ENCODE assay signal across 8 mouse cellular contexts in the genomic region with DNA sequence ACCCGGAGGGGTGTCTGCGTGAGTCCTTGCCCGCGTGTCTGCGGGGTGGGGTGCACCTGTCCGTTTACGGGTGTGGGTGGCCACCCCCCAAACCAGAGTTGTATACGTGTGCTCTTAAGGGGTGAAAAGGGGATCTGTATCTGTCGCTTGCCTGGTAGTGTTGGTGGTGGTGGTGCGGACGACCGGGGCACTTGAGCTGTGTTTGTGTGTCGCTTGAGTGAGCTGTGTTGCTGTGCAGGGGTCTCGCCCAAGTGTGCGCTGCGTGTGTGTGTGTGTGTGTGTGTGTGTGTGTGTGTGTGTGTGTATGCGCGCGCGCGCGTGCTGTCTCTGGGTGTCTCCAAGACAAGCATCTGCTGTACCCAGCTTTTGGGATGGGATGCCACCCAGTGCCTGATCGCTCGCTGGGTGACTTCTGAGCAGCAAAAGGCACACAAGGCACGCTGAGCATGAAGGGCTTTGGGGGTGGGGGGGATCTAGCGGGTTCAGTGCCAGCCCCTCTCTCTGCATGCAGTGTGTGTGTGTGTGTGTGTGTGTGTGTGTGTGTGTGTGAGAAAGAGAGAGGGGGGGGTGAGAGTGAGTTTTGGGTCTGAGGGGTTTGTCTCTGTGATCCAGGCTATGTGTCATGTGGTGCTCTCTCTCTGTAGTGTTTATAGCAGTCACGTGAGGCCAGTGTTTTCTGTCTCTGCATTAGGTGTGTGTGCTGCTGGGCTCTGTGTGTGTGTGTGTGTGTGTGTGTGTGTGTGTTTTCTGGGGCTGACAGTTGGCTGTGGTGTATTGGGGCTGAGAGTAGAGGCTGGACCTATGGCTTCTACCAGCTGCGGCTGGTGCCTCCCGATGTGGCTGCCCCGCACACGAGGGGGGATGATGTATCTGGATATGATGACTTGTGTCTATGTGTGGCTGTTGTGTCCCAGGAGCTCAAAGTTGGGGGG. TPM values are rescaled to one million over a fixed set of nuclear protein-coding genes. Genes with fewer than 3 reads are reported as not detected.
DNase-seq lines count a peak whose midpoint lies in the region; ATAC-seq and TF ChIP-seq lines count a peak whose summit lies in the region.

No protein-coding gene starts in this region.

- no peak for TF ChIP-seq POLR2A in bone marrow, adult 2 months (IDR thresholded peaks at IDR 0.05; ENCODE audit: borderline replicate concordance, control insufficient read depth, low read depth, low read length)
- TF ChIP-seq POLR2A in spleen, adult 2 months (IDR thresholded peaks at IDR 0.05; ENCODE audit: low read depth, low read length): no peak

- DNase-seq in frontal cortex, postnatal 10 days (ENCODE audit: low spot score in 2 of 2): peak; percentile 55 to 64
- peak; percentile 54 for DNase-seq in hindbrain, embryonic 14.5 days (ENCODE audit: low spot score)
- DNase-seq in left cerebral cortex, adult 2 months (ENCODE audit: extremely low spot score in 1 of 2, low spot score in 2 of 2): peak; percentile 50 to 54
- DNase-seq in spleen, adult 2 months (ENCODE audit: low read depth in 1 of 2, low spot score in 2 of 2): no peak

- peak overlapping the region; percentile 94 for H3K4me2 ChIP-seq in hindbrain, embryonic 14.5 days (replicated peaks)

- peaks cover 10% of the 10 kb centered on the region for H3K4me1 ChIP-seq in bone marrow, adult 2 months (ENCODE audit: control insufficient read depth, insufficient read depth, low read length)
- peaks cover 25% of the 10 kb centered on the region for H3K4me1 ChIP-seq in hindbrain, embryonic 14.5 days (replicated peaks; ENCODE audit: control insufficient read depth, insufficient read depth, low read length)
- peaks cover 35% of the 10 kb centered on the region for H3K4me1 ChIP-seq in spleen, adult 2 months (ENCODE audit: control insufficient read depth, insufficient read depth, insufficient read length)

- intact Hi-C loops in left cerebral cortex, adult 2 months (cut with DNase I): no loop called here

- H3K9me3 ChIP-seq in hindbrain, embryonic 14.5 days (ENCODE audit: control insufficient read depth, low read length): no peaks in the 10 kb centered on the region

- no peak for TF ChIP-seq CTCF in bone marrow, adult 2 months (IDR thresholded peaks at IDR 0.05; ENCODE audit: control insufficient read depth, insufficient read depth, low read length)
- no peak for TF ChIP-seq CTCF in left cerebral cortex, adult 2 months (IDR thresholded peaks at IDR 0.05)
- TF ChIP-seq CTCF in spleen, adult 2 months (IDR thresholded peaks at IDR 0.05; ENCODE audit: extremely low read depth, insufficient read depth, insufficient read length, insufficient replicate concordance): no peak

- no peak for ATAC-seq in frontal cortex, adult (ENCODE audit: low TSS enrichment)
- ATAC-seq in erythroblast, adult 5-6 weeks (replicated peaks; ENCODE audit: low FRiP score, poor library complexity, severe bottlenecking): peak; percentile 9; the same call in 1 of the 2 replicates
- peak; percentile 12; the same call in 1 of the 2 replicates for ATAC-seq in hindbrain, embryonic 14.5 days (ENCODE audit: low FRiP score)

- H3K27me3 ChIP-seq in hindbrain, embryonic 14.5 days (ENCODE audit: control insufficient read depth, insufficient read depth, low read length): no peaks in the 10 kb centered on the region
- H3K27me3 ChIP-seq in spleen, adult 2 months (ENCODE audit: control insufficient read depth, insufficient read depth, low read length): peaks cover 5% of the 10 kb centered on the region; the same call in 1 of the 2 replicates

- H3K79me2 ChIP-seq in macrophage (ENCODE audit: inconsistent target): peaks cover 44% of the 10 kb centered on the region

- no peaks in the 10 kb centered on the region for H3K36me3 ChIP-seq in hindbrain, embryonic 14.5 days (replicated peaks; ENCODE audit: control insufficient read depth, insufficient read depth)
- no peaks in the 10 kb centered on the region for H3K36me3 ChIP-seq in macrophage (ENCODE audit: inconsistent target)
- H3K36me3 ChIP-seq in spleen, adult 2 months (ENCODE audit: control insufficient read depth, insufficient read depth, low read length): no peaks in the 10 kb centered on the region; the same call in 1 of the 2 replicates

- H3K27ac ChIP-seq in bone marrow, adult 2 months (ENCODE audit: control insufficient read depth, insufficient read depth, low read depth, low read length, poor library complexity): peak overlapping the region; percentile 76
- H3K27ac ChIP-seq in hindbrain, embryonic 14.5 days: peak overlapping the region; percentile 51
- peak overlapping the region; percentile 79 for H3K27ac ChIP-seq in left cerebral cortex, adult 2 months
- peak overlapping the region; percentile 91 for H3K27ac ChIP-seq in macrophage
- H3K27ac ChIP-seq in spleen, adult 2 months (ENCODE audit: insufficient read depth, low read length): peak overlapping the region; percentile 82

- under 1% methylated on average over 31 of the region's 31 CpGs for WGBS in bone marrow, adult 2 months
- WGBS in hindbrain, embryonic 14.5 days: 2% methylated on average over 31 of the region's 31 CpGs
- under 1% methylated on average over 17 of the region's 31 CpGs for WGBS in macrophage (ENCODE audit: missing documents)
- WGBS in spleen, adult 2 months: under 1% methylated on average over 31 of the region's 31 CpGs

- peak overlapping the region; percentile 79 for H3K4me3 ChIP-seq in bone marrow, adult 2 months (replicated peaks; ENCODE audit: control insufficient read depth, low read depth, low read length)
- peak overlapping the region; percentile 63 for H3K4me3 ChIP-seq in hindbrain, embryonic 14.5 days (replicated peaks; ENCODE audit: low read length)
- H3K4me3 ChIP-seq in left cerebral cortex, adult 2 months: peak overlapping the region; percentile 93
- H3K4me3 ChIP-seq in macrophage (ENCODE audit: inconsistent target): peak overlapping the region; percentile 77
- H3K4me3 ChIP-seq in spleen, adult 2 months (ENCODE audit: extremely low read depth, insufficient read depth, insufficient read length): peak overlapping the region; percentile 88

- H3K9ac ChIP-seq in hindbrain, embryonic 14.5 days: peak overlapping the region; percentile 86

RNA-seq across cellular contexts. Expression of gene Bbc3, which starts 2.6 kb away (rescaled TPM):
- 4.4 and 9.2 TPM in 2 replicates for polyA plus RNA-seq in bone marrow, adult 2 months (2011; ENCODE audit: insufficient read depth, insufficient read length, low replicate concordance, missing spikeins)
- total RNA-seq in erythroblast, adult 5-6 weeks (2015; ENCODE audit: low replicate concordance): 2.3 TPM in 1 of 2 replicates, not detected in the other
- 1.5 and 7.5 TPM in 2 replicates for total RNA-seq in erythroblast, adult 5-6 weeks (2017; ENCODE audit: low replicate concordance)
- polyA plus RNA-seq in hindbrain, embryonic 14.5 days (2014; fragmentation: Nextera tagmentation; extraction: Ambion mirVana): 20.3 and 21.0 TPM in 2 replicates
- total RNA-seq in left cerebral cortex, adult 2 months (2021): 1 to 10 TPM; 9.1 to 9.7 TPM
- 10 to 100 TPM in 18 of 26 experiments, 1 to 10 TPM in 8; 2.3 to 27.4 (median 15.9) TPM for total RNA-seq in macrophage (2018; cell fraction: chromatin; rRNA removed)
- total RNA-seq in macrophage (2018; cell fraction: cytosol; rRNA removed): 10 to 100 TPM in 23 of 26 experiments, 1 to 10 TPM in 3; 6.6 to 26.3 (median 16.8) TPM
- total RNA-seq in macrophage (2018; cell fraction: nucleus; rRNA removed): 10 to 100 TPM; 11.1 to 31.5 (median 20.5) TPM
- polyA plus RNA-seq in macrophage (2018): 5.0 to 24.1 TPM (median 6.4 TPM) in 3 replicates
- 22.9 and 45.7 TPM in 2 replicates for polyA plus RNA-seq in spleen, adult 2 months (2012; rRNA removed)

RNA-seq across cellular contexts. Expression of gene Ccdc9, which starts 24.2 kb away (rescaled TPM):
- 108 and 194 TPM in 2 replicates for polyA plus RNA-seq in bone marrow, adult 2 months (2011; ENCODE audit: insufficient read depth, insufficient read length, low replicate concordance, missing spikeins)
- 2.5 and 9.4 TPM in 2 replicates for total RNA-seq in erythroblast, adult 5-6 weeks (2015; ENCODE audit: low replicate concordance)
- total RNA-seq in erythroblast, adult 5-6 weeks (2017; ENCODE audit: low replicate concordance): 17.7 and 30.0 TPM in 2 replicates
- 17.0 TPM in 2 replicates for polyA plus RNA-seq in hindbrain, embryonic 14.5 days (2014; fragmentation: Nextera tagmentation; extraction: Ambion mirVana)
- total RNA-seq in left cerebral cortex, adult 2 months (2021): 10 to 100 TPM; 94.3 to 95.1 TPM
- 100 to 1,000 TPM; 304 to 896 (median 675) TPM for total RNA-seq in macrophage (2018; cell fraction: chromatin; rRNA removed)
- total RNA-seq in macrophage (2018; cell fraction: cytosol; rRNA removed): 10 to 100 TPM; 52.8 to 97.2 (median 73.4) TPM
- 100 to 1,000 TPM; 161 to 339 (median 237) TPM for total RNA-seq in macrophage (2018; cell fraction: nucleus; rRNA removed)
- 99.0 to 183 TPM (median 120 TPM) in 3 replicates for polyA plus RNA-seq in macrophage (2018)
- polyA plus RNA-seq in spleen, adult 2 months (2012; rRNA removed): 32.4 and 33.3 TPM in 2 replicates

RNA-seq across cellular contexts. Expression of gene Inafm1, which starts 37.4 kb away (rescaled TPM):
- polyA plus RNA-seq in bone marrow, adult 2 months (2011; ENCODE audit: insufficient read depth, insufficient read length, low replicate concordance, missing spikeins): 19.8 and 23.6 TPM in 2 replicates
- total RNA-seq in erythroblast, adult 5-6 weeks (2015; ENCODE audit: low replicate concordance): not detected in 2 replicates
- 2.0 and 4.3 TPM in 2 replicates for total RNA-seq in erythroblast, adult 5-6 weeks (2017; ENCODE audit: low replicate concordance)
- 51.3 and 51.6 TPM in 2 replicates for polyA plus RNA-seq in hindbrain, embryonic 14.5 days (2014; fragmentation: Nextera tagmentation; extraction: Ambion mirVana)
- 10 to 100 TPM; 36.7 to 41.3 TPM for total RNA-seq in left cerebral cortex, adult 2 months (2021)
- total RNA-seq in macrophage (2018; cell fraction: chromatin; rRNA removed): 10 to 100 TPM; 11.6 to 72.8 (median 39.4) TPM
- 10 to 100 TPM in 4 of 26 experiments, 1 to 10 TPM in 22; 5.9 to 11.6 (median 8.4) TPM for total RNA-seq in macrophage (2018; cell fraction: cytosol; rRNA removed)
- 10 to 100 TPM; 10.3 to 35.9 (median 25.5) TPM for total RNA-seq in macrophage (2018; cell fraction: nucleus; rRNA removed)
- 1.9 to 10.1 TPM (median 7.4 TPM) in 3 replicates for polyA plus RNA-seq in macrophage (2018)
- 33.7 and 53.6 TPM in 2 replicates for polyA plus RNA-seq in spleen, adult 2 months (2012; rRNA removed)

RNA-seq across cellular contexts. Expression of gene C5ar1, which starts 51.4 kb away (rescaled TPM):
- 9.0 and 17.2 TPM in 2 replicates for polyA plus RNA-seq in bone marrow, adult 2 months (2011; ENCODE audit: insufficient read depth, insufficient read length, low replicate concordance, missing spikeins)
- 7.7 and 15.7 TPM in 2 replicates for total RNA-seq in erythroblast, adult 5-6 weeks (2015; ENCODE audit: low replicate concordance)
- total RNA-seq in erythroblast, adult 5-6 weeks (2017; ENCODE audit: low replicate concordance): 2.6 and 7.1 TPM in 2 replicates
- polyA plus RNA-seq in hindbrain, embryonic 14.5 days (2014; fragmentation: Nextera tagmentation; extraction: Ambion mirVana): 2.1 and 2.8 TPM in 2 replicates
- 1 to 10 TPM; 1.3 to 1.7 TPM for total RNA-seq in left cerebral cortex, adult 2 months (2021)
- 100 to 1,000 TPM in 11 of 26 experiments, 10 to 100 TPM in 15; 18.9 to 297 (median 75.1) TPM for total RNA-seq in macrophage (2018; cell fraction: chromatin; rRNA removed)
- total RNA-seq in macrophage (2018; cell fraction: cytosol; rRNA removed): 100 to 1,000 TPM; 105 to 683 (median 289) TPM
- total RNA-seq in macrophage (2018; cell fraction: nucleus; rRNA removed): 100 to 1,000 TPM; 102 to 954 (median 358) TPM
- 254 to 928 TPM (median 285 TPM) in 3 replicates for polyA plus RNA-seq in macrophage (2018)
- 7.5 and 11.0 TPM in 2 replicates for polyA plus RNA-seq in spleen, adult 2 months (2012; rRNA removed)

Comparison
In these comparisons a context has a peak if more than half of its experiments do, and no peak if none do; other contexts are left out.
1. DNase-seq: peak in frontal cortex, postnatal 10 days (2 of 2), hindbrain, embryonic 14.5 days (single experiment) and left cerebral cortex, adult 2 months (2 of 2); none in spleen, adult 2 months (0 of 2).
2. Peak in every context shown above with its lines, with median percentiles within 50 percentile points of each other: H3K27ac ChIP-seq and H3K4me3 ChIP-seq.